Mouse (Mus musculus) gastrocnemius, adult 2 months (tissue): ENCODE measurements around the gene Man1a. TPM values are rescaled to one million over a fixed set of nuclear protein-coding genes. Genes with fewer than 3 reads are reported as not detected.

Experiments
- DNase-seq: peaks from one replicate; pipeline ENCODE4 v3.0.0; 2022
- H3K27ac ChIP-seq: fragments of 200-600 bp; 2 replicates; pipeline ENCODE4 v1.8.1; 2022; ENCODE audit warnings: mild to moderate bottlenecking
- H3K4me3 ChIP-seq: fragments of 200-600 bp; 2 replicates; pipeline ENCODE4 v1.8.1; 2022; ENCODE audit warnings: mild to moderate bottlenecking, moderate library complexity
- CTCF ChIP-seq: fragments of 200-600 bp; IDR thresholded peaks from 2 replicates; pipeline ENCODE4 v1.8.1; 2022; ENCODE audit warnings: antibody characterized with exemption, mild to moderate bottlenecking, moderate library complexity
- intact Hi-C: fragments of 180-260 bp; cut with DNase I; formaldehyde crosslinking; loops from one replicate; pipeline ENCODE4 v1.15.1; 2025
- total RNA-seq, 2 experiments: library from RNA; stranded (reverse); gene quantifications; 2 replicates each; pipeline ENCODE4 v1.2.3; 2021

The Man1a gene
- total RNA-seq, 2 experiments from 2014 or later = 8.4 to 10.4 TPM

DNA sequence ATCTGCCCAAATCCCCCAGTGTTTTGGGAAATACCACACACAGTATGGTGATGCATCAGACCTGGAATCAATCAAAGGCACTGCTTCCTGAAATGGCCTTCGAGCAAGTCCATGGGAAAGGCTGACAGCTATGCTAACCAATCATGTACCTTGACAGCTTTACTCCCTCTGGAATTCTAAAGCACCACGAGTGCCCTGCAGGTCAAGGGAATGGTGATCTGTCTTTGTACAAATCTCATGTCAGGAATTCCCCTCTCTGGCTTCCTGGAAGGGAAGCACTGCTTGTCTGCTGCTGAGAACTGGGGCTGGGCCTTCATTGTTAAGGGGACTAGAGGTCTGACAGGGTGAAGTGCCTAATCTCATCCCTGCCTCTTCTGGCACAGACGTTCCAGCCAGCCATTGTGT is 17.3 kb downstream of the Man1a start:
- no peak for TF ChIP-seq CTCF
- DNase-seq = no peak
- intact Hi-C loops = no loop called here
- no peak overlapping the region; the same call in 1 of the 2 replicates for H3K27ac ChIP-seq
- no peak overlapping the region for H3K4me3 ChIP-seq

DNA sequence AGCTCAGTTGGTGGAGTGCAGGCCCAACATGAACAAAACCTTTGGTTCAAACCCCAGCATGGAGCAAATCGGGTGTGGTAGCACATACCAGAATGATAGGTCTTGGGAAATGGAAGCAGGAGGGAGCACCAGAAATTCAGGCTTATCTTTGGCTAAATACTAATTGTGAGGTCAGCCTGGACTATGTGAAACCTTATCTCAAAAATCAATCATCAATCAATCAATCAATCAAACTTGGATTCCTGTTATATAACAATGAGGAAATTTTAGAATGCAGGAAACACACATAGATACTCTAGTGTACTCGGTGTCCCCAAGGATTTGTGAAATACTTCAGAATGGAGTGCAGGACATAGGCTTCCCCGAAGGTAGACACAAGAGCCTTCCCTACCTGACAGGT is 17.8 kb downstream of the Man1a start:
- no peak for TF ChIP-seq CTCF
- Histone ChIP-seq H3K27ac (no peak overlapping the region; the same call in 1 of the 2 replicates), H3K4me3 (no peak overlapping the region)
- no peak for DNase-seq
- intact Hi-C loops = no loop called here

DNA sequence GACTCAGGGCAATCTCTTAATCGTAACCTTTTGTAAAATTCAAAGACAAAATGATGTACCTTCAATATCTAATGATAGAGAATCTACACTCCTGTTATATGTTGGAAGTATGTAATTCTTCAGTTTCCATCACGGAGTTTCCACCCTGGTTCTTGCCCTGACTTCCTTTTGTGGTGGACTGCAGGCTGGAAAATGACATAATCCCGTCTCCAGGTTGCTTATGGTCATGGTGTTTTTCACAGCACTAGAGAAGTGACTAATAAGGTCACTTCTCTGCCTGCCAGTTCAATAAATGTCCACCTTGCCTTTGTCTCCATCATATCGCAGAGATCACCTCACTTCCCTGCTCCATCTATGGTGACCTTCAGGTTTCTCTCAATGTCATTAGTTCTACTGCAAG is 22.2 kb downstream of the Man1a start:
- Histone ChIP-seq H3K27ac (no peak overlapping the region), H3K4me3 (no peak overlapping the region)
- intact Hi-C loops = no loop called here
- no peak for TF ChIP-seq CTCF
- no peak for DNase-seq

DNA sequence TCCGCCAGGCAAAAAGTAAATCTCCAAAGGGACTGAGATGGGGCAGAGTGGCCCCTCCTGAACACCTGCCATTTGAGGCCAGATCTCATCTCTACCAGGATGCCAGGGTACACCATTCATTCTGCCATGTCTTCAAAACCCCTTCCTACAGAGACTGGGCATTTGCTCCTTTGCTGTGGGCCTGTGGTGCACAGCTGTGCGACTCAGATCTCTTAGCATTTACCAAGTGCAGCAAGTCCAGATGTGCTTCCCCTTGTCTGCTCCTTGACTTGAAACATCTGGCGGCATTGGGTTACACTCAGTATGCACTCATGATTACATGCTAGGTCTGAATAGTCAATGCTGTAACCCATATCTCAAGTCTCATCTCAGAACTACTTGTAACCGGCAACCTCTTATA is 28.5 kb downstream of the Man1a start:
- TF ChIP-seq CTCF = no peak
- intact Hi-C loops = no loop called here

DNA sequence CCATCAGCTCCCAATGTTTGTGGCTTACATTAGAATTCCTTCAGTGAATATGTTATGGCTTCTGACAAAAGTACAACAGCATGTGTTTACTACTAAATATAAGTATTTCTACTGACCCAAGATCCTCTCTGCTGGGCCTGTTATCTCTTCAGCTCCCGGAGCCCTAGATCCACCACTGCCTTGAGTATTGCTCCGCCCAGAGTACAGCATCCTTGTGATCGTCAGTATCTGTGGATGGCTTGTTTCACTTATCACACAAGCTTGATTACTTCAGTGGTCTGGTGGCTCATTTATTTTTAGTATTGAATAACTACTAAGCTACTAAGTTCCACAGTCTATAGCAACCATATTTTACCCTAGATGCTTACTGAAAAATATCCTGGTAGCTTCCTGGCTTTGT is 33.1 kb downstream of the Man1a start:
- Histone ChIP-seq H3K27ac (no peak overlapping the region), H3K4me3 (no peak overlapping the region)
- intact Hi-C loops = no loop called here
- no peak for DNase-seq
- no peak for TF ChIP-seq CTCF

More for the DNA sequence above, 28.5 kb downstream of the Man1a start:
- H3K4me3 ChIP-seq = no peak overlapping the region
- H3K27ac ChIP-seq = no peak overlapping the region
- DNase-seq = no peak

DNA sequence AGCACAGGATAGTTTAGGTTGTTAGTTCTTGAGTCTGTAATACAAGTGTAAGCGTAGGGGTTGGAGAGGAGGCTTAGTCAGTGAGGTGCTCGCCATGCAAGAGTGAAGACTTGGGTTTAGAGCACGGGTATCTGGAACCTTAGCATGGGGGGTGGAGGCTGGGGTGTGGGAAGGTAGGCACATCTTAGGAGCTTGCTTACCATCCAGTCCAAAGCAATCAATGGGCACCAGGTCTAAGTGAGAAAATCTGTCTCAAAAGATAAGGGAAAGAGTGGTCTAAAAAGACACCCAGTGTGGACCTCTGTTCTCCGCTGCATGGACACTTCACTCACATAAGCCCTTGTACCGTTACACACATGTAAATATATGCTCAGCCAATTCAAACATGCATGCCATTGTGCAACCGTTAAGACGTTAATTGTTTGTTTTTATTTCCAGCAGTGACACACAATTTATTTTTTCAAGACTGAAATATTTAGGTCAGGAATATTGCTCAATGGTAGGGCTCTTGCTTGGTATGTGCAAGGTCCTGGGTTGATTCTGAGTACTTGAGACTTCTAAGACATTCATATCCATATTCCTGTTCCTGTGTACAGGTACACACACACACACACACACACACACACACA is 34.1 kb downstream of the Man1a start:
- H3K27ac ChIP-seq = no peak overlapping the region
- no peak for TF ChIP-seq CTCF
- no peak for DNase-seq
- intact Hi-C loops = no loop called here
- H3K4me3 ChIP-seq = no peak overlapping the region

DNA sequence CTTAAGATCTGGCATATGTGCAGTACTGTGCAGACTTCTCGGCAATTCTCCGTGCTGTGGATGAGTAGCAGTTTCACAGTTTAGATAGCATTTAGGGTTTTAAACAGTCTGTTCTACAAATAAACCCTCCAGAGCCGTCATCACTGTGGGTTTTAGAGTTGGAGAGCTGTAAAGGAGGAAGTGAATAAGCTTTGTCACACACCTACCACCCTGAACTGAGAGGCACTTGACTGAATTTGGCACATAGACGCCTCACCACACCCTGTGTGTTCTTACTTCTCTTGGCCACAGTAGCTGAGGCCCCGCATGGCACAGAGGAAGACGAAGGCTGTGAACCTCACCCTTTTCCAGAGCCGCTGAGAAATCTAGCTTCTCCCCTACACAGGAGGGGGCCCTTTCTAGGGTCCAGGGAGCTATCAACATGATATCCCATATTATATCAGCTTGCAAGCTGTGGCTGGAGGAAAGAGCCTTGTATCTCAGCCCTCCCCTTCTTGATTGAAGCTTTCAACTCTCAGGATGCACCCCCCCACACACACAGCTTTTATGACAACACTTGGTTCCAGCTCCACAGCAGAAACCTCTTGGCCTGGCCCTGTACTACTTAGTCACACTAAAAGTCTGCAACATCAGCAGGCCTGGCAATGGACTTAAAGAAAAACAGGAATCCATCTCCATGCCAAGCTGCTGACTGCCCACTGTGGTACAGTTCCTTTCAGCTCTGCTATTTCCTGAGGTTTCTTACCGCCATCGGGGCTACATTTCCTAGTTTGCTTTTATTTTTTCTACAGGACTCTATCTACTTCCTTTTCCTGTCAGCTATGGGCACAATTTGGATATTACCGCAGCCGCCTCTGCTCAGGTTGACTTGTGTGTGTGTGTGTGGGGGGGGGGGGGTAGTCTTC is 35.9 kb downstream of the Man1a start:
- TF ChIP-seq CTCF = no peak
- intact Hi-C loops = no loop called here
- Histone ChIP-seq H3K4me3 (peak overlapping the region; percentile 9; the same call in 1 of the 2 replicates), H3K27ac (peak overlapping the region; percentile 66)
- DNase-seq = peak; percentile 21

DNA sequence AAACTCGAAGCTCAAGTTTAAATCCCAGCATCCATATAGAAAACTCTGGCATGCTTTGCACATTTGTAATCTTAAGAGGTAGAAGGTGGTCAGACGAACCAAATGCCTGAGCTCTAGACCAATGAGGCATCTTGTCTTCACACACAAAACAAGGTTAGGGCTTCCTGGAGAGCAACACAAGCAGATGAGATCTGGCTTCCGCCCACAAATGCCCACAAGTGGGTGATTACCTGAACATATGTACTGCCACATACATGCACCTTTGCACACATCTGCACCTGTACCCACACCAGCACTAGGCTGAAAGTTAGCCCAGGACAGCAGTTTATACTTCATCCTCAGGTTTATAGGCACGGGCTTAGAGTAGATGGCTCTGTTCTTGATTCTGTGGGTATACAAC is 36.7 kb downstream of the Man1a start:
- Histone ChIP-seq H3K27ac (peak overlapping the region; percentile 66), H3K4me3 (no peak overlapping the region)
- TF ChIP-seq CTCF = no peak
- DNase-seq = no peak
- intact Hi-C loops = loop anchor here (5.0 kb wide), 1 partner anchor 33 kb away; no protein-coding TSS in a partner anchor

DNA sequence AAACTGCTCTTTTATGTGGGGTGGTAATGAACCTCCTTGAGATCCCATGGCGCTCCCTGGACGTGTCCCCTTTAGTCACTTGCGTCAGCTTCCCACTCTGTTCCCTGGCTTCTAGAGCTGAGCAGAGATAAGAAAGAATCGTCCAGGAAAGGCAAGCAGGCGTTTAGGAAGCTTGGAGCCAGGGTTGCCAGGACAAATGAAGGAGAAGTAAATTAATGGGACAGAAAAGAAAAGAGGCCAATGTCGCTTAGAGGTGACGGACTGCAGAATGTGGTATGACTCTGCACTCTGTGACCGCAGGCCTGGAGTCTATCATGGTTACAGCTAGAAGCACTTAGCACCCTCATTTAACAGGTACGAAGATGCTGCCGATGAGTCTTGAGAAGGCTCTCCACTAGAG is 37.7 kb downstream of the Man1a start:
- no peak for DNase-seq
- TF ChIP-seq CTCF = no peak
- Histone ChIP-seq H3K4me3 (no peak overlapping the region), H3K27ac (no peak overlapping the region)
- intact Hi-C loops = loop anchor here (5.0 kb wide), 1 partner anchor 34 kb away; no protein-coding TSS in a partner anchor

DNA sequence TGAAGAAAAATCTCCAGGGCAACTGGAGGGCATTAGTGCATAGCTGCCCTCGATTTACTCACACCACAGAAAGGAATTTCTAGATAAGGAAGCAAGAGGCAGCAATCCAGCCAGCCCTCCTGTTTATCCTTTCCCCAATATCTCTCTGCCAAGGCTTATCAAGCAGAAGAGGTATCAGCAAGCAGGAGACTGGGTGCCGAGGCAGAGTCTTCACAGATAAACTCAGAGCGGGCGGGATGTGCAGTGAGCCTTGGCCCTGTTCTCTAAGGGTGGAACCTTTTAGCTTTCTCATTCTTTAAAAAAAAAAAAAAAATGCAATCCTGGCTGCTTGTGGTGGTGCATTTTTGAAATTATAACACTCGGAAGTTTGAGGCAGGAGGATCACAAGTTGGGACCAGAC is 38.2 kb downstream of the Man1a start:
- intact Hi-C loops = loop anchor here (5.0 kb wide), 1 partner anchor 34 kb away; no protein-coding TSS in a partner anchor
- Histone ChIP-seq H3K27ac (0 out of 2 replicates have a peak overlapping the region, but pooled peaks have one; percentile 24), H3K4me3 (no peak overlapping the region)
- no peak for DNase-seq
- TF ChIP-seq CTCF = no peak

DNA sequence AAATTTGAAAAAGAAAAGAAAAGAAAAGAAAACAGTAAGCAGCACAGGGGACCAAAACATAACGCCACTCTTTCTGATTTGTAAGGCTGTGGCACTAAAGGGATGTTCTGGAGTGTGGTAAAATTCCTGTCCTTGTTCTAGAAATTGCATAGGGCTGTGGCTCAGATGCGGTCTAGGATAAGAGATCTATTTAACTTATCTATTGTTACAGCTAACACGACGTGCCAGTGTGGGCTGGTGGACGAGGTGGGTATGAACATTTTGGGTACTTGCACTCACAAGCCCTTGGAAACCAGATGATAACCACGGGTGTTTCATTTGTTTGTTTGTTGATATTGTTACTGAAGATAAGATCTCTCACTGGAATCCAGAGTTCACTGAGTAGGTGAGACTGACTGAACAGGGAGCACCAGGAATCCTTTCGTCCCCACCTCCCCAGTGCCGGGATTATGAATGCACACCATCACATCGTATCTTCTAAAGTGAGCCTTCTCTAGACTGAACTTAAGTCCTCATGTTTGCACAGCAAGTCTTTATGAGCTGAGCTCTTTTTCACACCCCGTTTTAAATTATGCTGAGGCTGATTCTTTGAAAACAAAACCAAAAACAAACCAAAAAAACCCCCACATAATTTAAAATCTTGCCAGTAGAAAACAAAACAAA is 38.9 kb downstream of the Man1a start:
- TF ChIP-seq CTCF = no peak
- no peak for DNase-seq
- intact Hi-C loops = loop anchor here (5.0 kb wide), 1 partner anchor 35 kb away; no protein-coding TSS in a partner anchor
- Histone ChIP-seq H3K4me3 (no peak overlapping the region), H3K27ac (no peak overlapping the region)

DNA sequence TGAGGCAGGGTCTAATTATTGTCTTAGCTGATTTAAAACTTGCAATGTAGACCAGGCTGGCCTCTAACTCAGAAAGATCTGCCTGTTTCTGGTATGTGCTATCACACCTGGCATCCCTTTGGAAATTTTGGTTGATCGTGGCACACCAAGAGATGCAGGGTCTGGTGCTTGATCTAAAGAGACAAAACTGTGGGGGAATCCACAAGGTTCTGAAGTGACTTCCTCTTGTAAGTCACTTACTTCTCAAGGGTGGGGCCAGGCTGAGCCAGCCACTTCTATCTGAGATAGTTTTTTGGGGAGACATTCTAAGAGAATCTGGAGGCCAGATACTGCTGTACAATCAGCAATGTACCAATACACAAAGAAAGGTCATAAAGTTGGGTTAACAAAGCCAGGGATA is 40.8 kb downstream of the Man1a start:
- intact Hi-C loops = loop anchor here (5.0 kb wide), 1 partner anchor 37 kb away; no protein-coding TSS in a partner anchor
- no peak for DNase-seq
- no peak overlapping the region for H3K4me3 ChIP-seq
- TF ChIP-seq CTCF = no peak
- no peak overlapping the region for H3K27ac ChIP-seq
